In the genomic region with DNA sequence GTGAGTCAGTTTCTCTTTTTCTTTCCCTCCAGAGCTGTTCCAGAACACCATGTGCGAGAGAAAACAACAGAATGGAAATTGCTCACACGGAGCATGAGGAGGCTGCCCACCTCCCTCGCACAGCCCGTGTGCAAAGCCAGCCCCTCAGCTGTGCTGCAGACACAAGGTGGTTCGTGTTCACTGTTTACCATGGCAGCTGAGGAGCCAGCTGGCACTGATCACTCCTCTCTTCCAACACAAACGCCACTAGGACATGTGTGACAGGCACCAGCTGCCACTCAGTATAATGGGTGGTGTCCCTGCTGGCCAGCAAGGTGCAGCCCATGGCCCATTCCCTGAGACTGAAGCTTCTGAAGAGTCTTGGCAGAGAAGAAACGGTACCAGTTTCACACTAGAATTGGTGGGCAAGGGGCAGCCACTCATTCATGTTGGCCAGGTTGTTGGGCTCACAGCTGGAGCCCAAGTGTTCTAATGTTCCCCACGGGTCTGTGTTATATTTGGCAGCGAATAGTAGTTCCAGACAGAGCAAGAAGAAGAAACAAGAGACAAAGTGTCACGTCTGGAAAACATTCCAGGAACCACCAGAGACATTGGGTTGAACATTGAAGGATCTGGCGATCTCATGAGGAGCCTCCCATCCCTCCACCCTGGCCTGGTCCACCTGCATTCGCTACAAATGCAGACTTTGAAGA, we compare ENCODE assay signal across 10 mouse cellular contexts.
A peak's percentile ranks its signal among the peaks of the same experiment; 100 is the strongest.
DNase-seq lines count a peak whose midpoint lies in the region; ATAC-seq and TF ChIP-seq lines count a peak whose summit lies in the region.
"Had no signal": no experiment of that assay in that cellular context is flagged by ENCODE, and none has a peak within 500 bp of the region (broad histone marks: within the 10 kb centered on the region; RNA-seq: fewer than 3 reads in every experiment).

No protein-coding gene starts in this region.

- no peak for TF ChIP-seq CTCF in lung, embryonic 14.5 days (IDR thresholded peaks at IDR 0.05; ENCODE audit: low read depth)
- no peak for TF ChIP-seq CTCF in lung, adult 2 months (IDR thresholded peaks at IDR 0.05; ENCODE audit: insufficient read depth, low read length)

- H3K27ac ChIP-seq in lung, embryonic 14.5 days (ENCODE audit: low read depth) = no peak overlapping the region
- H3K27ac ChIP-seq: embryonic facial prominence, embryonic 13.5 days had no signal

- WGBS in lung, embryonic 14.5 days = 51% methylated on average over 12 of the region's 12 CpGs
- WGBS in lung, adult 2 months = 61% methylated on average over 12 of the region's 12 CpGs

- ATAC-seq in lung, embryonic 14.5 days (ENCODE audit: insufficient read depth) = peak; percentile 76
- ATAC-seq: Patski had no signal

- no peak overlapping the region for H3K4me2 ChIP-seq in lung, embryonic 14.5 days
- H3K4me2 ChIP-seq: embryonic facial prominence, embryonic 13.5 days had no signal

- H3K9me3 ChIP-seq in lung, embryonic 14.5 days (ENCODE audit: low read depth, low read length) = no peaks in the 10 kb centered on the region
- H3K9me3 ChIP-seq: embryonic facial prominence, embryonic 13.5 days had no signal

- H3K4me1 ChIP-seq in lung, embryonic 14.5 days (ENCODE audit: insufficient read depth) = no peaks in the 10 kb centered on the region
- H3K4me1 ChIP-seq in lung, adult 2 months (ENCODE audit: control insufficient read depth, insufficient read depth, low read length) = 0 out of 2 replicates have a peak, but pooled peaks cover 3% of the 10 kb centered on the region

- H3K36me3 ChIP-seq in lung, embryonic 14.5 days (ENCODE audit: insufficient read depth) = no peaks in the 10 kb centered on the region
- H3K36me3 ChIP-seq: embryonic facial prominence, embryonic 13.5 days had no signal

- DNase-seq in lung, embryonic 14.5 days = peak; percentile 56
- no peak for DNase-seq in lung, adult 2 months
- peak; percentile 13 for DNase-seq in heart, adult 8-10 months (ENCODE audit: low spot score)
- DNase-seq in layer of hippocampus, adult 9-10 months (ENCODE audit: low spot score) = peak; percentile 54
- DNase-seq in right cerebral cortex, adult 18-20 months = peak; percentile 78
- DNase-seq in urinary bladder, postnatal 10 days (ENCODE audit: low spot score) = no peak
- no peak for DNase-seq in adrenal gland, adult 2 months
- DNase-seq in retina, postnatal 1 day = no peak

- no peak overlapping the region for H3K9ac ChIP-seq in lung, embryonic 14.5 days
- H3K9ac ChIP-seq: embryonic facial prominence, embryonic 13.5 days had no signal

- no peak overlapping the region for H3K4me3 ChIP-seq in lung, embryonic 14.5 days (ENCODE audit: low read depth, low read length)
- no peak overlapping the region for H3K4me3 ChIP-seq in lung, adult 2 months (replicated peaks; ENCODE audit: extremely low read depth, low read depth, low read length)
- H3K4me3 ChIP-seq: embryonic facial prominence, embryonic 13.5 days had no signal

- H3K27me3 ChIP-seq in lung, embryonic 14.5 days (ENCODE audit: insufficient read depth, low read length) = no peaks in the 10 kb centered on the region
- H3K27me3 ChIP-seq: embryonic facial prominence, embryonic 13.5 days; Patski had no signal

- TF ChIP-seq POLR2A in lung, adult 2 months (IDR thresholded peaks at IDR 0.05; ENCODE audit: borderline replicate concordance, extremely low read depth, low read depth, low read length) = no peak

Comparison
In these comparisons a context has a peak if more than half of its experiments do, and no peak if none do; other contexts are left out.
1. DNase-seq: peak in lung, embryonic 14.5 days (single experiment), heart, adult 8-10 months (single experiment), layer of hippocampus, adult 9-10 months (single experiment) and right cerebral cortex, adult 18-20 months (single experiment); none in lung, adult 2 months (single experiment), urinary bladder, postnatal 10 days (single experiment), adrenal gland, adult 2 months (single experiment) and retina, postnatal 1 day (single experiment).